Mouse (Mus musculus) olfactory bulb, adult 2 months (tissue): ENCODE results near the gene Btaf1. TPM values are rescaled to one million over a fixed set of nuclear protein-coding genes. Genes with fewer than 3 reads are reported as not detected.

Experiments used
- H3K27ac ChIP-seq: fragments of 200-500 bp; 2 replicates; pipeline ENCODE4 v1.5.1; 2012; ENCODE audit warnings: low read depth, low read length; ENCODE audit not compliant: insufficient read depth
- H3K4me1 ChIP-seq: fragments of 200-500 bp; 2 replicates; pipeline ENCODE4 v1.6.1; 2012; ENCODE audit warnings: low read length; ENCODE audit not compliant: control insufficient read depth, insufficient read depth
- H3K4me3 ChIP-seq: fragments of 200-500 bp; 2 replicates; pipeline ENCODE4 v1.5.1; 2012; ENCODE audit warnings: mild to moderate bottlenecking, low read depth, low read length, moderate library complexity; ENCODE audit not compliant: insufficient read depth
- CTCF ChIP-seq: fragments of 200-500 bp; IDR thresholded peaks from 2 replicates; pipeline ENCODE4 v1.5.1; 2012; ENCODE audit warnings: low read depth, mild to moderate bottlenecking, low read length, moderate library complexity; ENCODE audit not compliant: insufficient read depth
- POLR2A ChIP-seq: fragments of 200-500 bp; IDR thresholded peaks from 2 replicates; pipeline ENCODE4 v1.6.1; 2012; ENCODE audit warnings: mild to moderate bottlenecking, low read depth, low read length, moderate library complexity; ENCODE audit not compliant: insufficient read depth
- WGBS: fragments of 180-500 bp; shearing (Covaris S2); methylation state at CpG from one replicate; pipeline ENCODE4 v1.1.7; 2018; 5-methylcytosine and 5-hydroxymethylcytosine counted together
- polyA plus RNA-seq: library from polyadenylated mRNA; stranded (reverse); fragments of >200 nt; gene quantifications from 2 replicates; pipeline ENCODE4 v1.2.4, GENCODE M21; 2012; ENCODE audit warnings: low replicate concordance; ENCODE audit not compliant: missing spikeins, insufficient read depth, insufficient read length

Gene Btaf1
- polyA plus RNA-seq, 1 experiment: not detected

DNA sequence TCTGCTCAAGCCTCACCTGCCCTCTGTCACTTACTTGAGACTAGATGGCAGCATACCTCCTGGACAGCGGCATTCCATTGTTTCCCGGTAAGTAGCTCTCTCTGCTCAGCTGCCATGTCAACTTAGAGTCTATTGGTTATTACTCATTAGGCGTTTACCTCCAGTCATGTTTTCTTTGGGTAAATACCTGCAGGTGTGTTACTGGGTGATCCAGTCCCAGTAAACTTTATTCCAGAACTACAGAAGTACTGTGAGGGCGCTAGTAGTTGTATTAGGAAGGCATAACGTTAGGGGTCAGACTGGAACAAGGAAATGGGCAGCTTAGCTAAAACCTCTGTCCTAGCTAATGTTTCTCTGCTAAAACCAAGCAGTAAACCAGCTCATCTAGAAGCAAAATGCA, 78.7 kb downstream of the Btaf1 start:
- no peak overlapping the region for H3K4me3 ChIP-seq
- peaks cover 4% of the 10 kb centered on the region; the same call in 1 of the 2 replicates for H3K4me1 ChIP-seq
- no peak overlapping the region for H3K27ac ChIP-seq
- no peak for TF ChIP-seq CTCF
- no peak for TF ChIP-seq POLR2A
- 89% methylated on average over 5 of the region's 5 CpGs for WGBS

DNA sequence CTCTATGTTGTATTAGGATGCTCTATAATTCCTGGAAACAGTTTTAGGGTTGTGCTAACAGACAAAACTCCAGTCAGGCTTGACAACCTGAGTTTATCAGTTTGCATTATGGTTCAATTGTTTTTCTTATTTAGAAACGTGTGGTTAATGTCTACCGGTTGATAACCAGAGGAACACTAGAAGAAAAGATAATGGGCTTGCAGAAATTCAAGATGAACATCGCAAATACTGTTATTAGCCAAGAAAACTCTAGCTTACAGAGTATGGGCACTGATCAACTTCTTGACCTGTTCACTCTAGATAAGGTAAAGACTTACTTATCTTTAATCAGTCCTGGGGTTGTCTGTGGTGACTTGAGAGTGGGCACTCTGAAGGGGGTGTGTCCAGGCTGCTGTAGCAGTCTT, 84.0 kb downstream of the Btaf1 start:
- no peak overlapping the region for H3K4me3 ChIP-seq
- peak overlapping the region; percentile 51; the same call in 1 of the 2 replicates for H3K27ac ChIP-seq
- no peak for TF ChIP-seq POLR2A
- TF ChIP-seq CTCF: no peak
- H3K4me1 ChIP-seq: peaks cover 8% of the 10 kb centered on the region; the same call in 1 of the 2 replicates
- WGBS: 50% methylated on average over 3 of the region's 3 CpGs

DNA sequence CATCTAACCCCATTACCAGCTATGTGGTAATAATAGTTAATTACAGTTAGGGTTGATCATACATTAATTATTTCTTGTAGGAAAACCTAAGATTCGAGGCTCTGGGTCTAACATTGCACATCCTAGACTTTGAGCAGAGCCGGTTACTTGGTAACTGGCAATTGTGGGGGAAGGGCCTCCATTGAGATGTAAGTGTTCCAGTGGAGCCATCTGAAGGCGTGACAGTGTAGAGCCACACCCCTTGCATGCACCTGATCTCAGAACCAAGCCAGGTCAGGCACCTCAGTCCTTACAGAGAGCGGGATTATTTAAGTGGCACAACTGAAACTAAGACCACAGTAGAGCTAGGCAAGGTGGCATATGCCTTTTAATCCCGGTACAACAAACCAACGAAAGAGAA, 87.6 kb downstream of the Btaf1 start:
- Histone ChIP-seq H3K4me3 (no peak overlapping the region), H3K4me1 (peaks cover 11% of the 10 kb centered on the region; the same call in 1 of the 2 replicates), H3K27ac (no peak overlapping the region; the same call in 1 of the 2 replicates)
- 82% methylated on average over 6 of the region's 6 CpGs for whole genome bisulfite sequencing
- TF ChIP-seq POLR2A: no peak
- no peak for TF ChIP-seq CTCF

DNA sequence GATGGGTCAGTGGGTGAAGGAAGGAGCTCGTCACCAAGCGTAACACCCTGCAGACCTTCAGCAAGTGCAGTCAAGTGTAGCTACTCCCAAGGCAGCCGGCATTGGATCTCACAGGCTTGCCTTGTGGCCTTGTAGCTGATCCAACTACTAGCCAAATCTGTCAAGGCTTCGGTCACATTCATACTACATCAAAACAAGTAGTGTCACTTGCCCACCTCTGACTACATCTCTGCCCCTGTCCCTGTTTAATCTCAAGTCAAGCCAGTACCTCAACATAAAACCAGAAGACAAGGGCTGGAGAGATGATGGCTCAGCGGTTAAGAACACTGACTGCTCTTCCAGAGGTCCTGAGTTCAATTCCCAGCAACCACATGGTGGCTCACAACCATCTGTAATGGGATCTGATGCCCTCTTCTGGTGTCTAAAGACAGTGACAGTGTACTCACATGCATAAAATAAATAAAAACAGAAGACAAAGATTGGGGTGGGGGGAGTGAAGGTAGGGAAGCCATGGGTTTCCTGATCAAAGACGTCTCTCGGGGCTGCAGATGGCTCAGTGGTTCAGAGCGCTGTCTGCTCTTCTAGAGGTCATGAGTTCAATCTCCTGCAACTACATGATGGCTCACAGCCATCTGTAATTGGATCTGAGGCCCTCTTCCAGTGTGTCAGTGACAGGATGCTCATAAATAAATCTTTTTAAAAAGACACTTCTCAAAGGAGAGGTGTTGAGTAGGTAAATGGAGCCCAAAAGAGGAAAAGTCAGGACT, 88.5 kb downstream of the Btaf1 start:
- Histone ChIP-seq H3K27ac (no peak overlapping the region), H3K4me1 (peaks cover 11% of the 10 kb centered on the region; the same call in 1 of the 2 replicates), H3K4me3 (no peak overlapping the region)
- no peak for TF ChIP-seq POLR2A
- no peak for TF ChIP-seq CTCF
- WGBS: 94% methylated on average over 8 of the region's 8 CpGs

DNA sequence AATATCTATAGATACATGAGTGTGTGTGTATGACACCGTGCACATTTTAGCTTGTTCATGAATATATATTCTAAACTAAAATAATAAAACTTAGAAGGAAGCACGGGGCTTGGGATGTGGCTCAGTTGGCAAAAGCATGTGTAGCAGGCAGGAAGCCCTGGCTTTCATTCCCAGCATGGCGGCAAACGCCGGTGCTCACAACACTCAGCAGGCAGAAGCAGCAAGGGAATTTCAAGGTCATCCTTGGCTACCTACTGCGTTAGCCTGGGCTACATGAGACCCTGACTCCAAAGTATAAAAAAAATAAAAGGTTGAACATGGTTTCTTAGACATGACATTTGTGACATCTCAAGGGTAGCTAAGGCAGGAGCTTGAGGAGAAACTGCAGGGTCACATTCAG, 91.0 kb downstream of the Btaf1 start:
- peaks cover 11% of the 10 kb centered on the region for H3K4me1 ChIP-seq
- TF ChIP-seq POLR2A (no peak), CTCF (no peak)
- WGBS: 88% methylated on average over 6 of the region's 6 CpGs

DNA sequence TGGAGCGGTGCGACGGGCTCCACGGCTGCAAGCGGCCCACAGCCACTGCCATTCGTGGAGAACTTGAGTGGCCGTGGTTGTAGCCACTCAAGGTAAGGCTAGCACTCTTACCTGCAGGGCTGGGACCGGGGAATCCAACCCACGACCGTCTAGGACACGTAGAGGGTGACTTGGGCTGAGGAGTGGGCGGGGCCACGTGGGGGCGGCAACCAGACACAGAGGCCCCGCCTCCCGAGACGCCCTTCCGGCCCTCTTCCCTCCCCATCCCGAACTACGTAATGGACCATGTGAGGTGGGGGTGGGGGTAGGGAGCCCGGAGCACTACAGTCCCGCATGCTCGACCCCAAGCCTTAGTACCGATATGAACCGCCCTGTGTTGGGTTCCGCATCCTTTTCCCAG, 92.5 kb downstream of the Btaf1 start:
- WGBS: 15% methylated on average over 26 of the region's 26 CpGs
- peak overlapping the region; percentile 9 for H3K4me3 ChIP-seq
- no peak overlapping the region for H3K27ac ChIP-seq
- TF ChIP-seq POLR2A (no peak), CTCF (no peak)
- peaks cover 15% of the 10 kb centered on the region for H3K4me1 ChIP-seq

More for the DNA sequence above, 91.0 kb downstream of the Btaf1 start:
- Histone ChIP-seq H3K4me3 (no peak overlapping the region), H3K27ac (no peak overlapping the region)

DNA sequence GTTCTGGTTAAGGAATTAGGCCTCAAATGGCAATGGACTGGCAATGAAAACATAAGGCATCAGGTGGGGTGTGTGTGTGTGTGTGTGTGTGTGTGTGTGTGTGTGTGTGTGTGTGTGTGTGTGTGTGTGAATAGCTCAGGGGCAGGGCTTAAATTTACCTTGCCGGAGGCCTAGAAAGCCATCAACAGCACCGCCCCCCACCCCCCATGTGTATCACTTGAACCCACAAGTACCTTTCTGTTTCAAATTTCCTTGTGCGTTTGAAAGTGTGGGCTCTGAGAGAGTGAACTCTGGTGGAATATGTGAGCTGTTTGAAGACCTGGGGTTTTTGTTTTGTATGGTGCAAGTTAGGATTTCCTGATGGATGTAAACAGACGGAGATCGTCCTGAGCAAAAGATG, 93.1 kb downstream of the Btaf1 start:
- Histone ChIP-seq H3K4me3 (no peak overlapping the region), H3K27ac (no peak overlapping the region), H3K4me1 (peaks cover 15% of the 10 kb centered on the region)
- TF ChIP-seq POLR2A: no peak
- no peak for TF ChIP-seq CTCF
- WGBS: 67% methylated on average over 5 of the region's 5 CpGs

DNA sequence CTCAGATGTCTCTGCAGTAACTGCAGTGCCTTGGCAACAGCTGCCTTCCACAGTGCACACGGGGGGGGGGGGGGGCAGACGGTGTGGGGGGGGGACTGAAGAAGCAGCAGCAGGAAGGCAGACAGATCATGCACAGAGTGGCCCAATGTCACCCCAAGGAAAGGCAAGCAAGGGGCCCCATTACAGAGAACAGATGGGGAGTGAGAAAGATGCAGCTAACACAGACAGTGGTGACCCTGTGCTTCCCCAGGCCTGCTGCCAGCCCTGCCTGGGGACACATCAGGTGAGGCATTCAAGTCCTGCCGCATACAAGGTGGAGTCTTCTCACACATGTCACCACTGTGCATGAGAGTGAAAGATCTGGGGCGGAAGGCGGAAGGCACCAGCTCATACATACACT, 94.7 kb downstream of the Btaf1 start:
- no peak overlapping the region; the same call in 1 of the 2 replicates for H3K27ac ChIP-seq

DNA sequence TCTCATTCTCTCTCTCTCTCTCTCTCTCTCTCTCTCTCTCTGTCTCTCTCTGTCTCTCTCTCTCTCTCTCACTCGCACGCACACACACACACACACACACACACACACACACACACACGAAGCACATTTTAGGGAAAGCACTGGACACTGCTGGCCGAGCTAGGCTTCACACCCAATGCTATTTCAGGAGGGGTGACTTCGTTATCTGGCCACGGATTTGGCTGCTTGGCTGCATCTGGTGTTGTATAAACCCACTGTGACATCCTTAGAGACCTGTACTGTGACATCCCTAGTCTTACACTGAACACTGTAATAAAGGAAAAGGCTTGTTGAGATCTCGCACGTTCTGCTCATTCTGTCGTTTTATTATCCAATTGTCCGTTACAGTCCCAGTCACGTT, 95.1 kb downstream of the Btaf1 start:
- 53% methylated on average over 11 of the region's 11 CpGs for WGBS
- Histone ChIP-seq H3K4me3 (no peak overlapping the region), H3K27ac (no peak overlapping the region; the same call in 1 of the 2 replicates), H3K4me1 (peaks cover 28% of the 10 kb centered on the region)
- no peak for TF ChIP-seq POLR2A
- TF ChIP-seq CTCF: no peak

More for the DNA sequence above, 94.7 kb downstream of the Btaf1 start:
- no peak overlapping the region for H3K4me3 ChIP-seq
- 34% methylated on average over 5 of the region's 5 CpGs for WGBS
- peaks cover 24% of the 10 kb centered on the region for H3K4me1 ChIP-seq
- TF ChIP-seq POLR2A (no peak), CTCF (no peak)
